Mouse (Mus musculus): ENCODE measurements around the gene Ptpn5. TPM values are rescaled to one million over a fixed set of nuclear protein-coding genes. Genes with fewer than 3 reads are reported as not detected.

Ptpn5 gene
- polyA plus RNA-seq, 1 experiment from 2014 or later: 2.0 TPM

GRCm38 (mm10) chr7:47106949-47107348 lies 26.5 kb downstream of the Ptpn5 start:
- DNase-seq (ENCODE audit: low spot score): no peak
- Histone ChIP-seq H3K36me3 (ENCODE audit: control insufficient read depth, insufficient read depth, low read length) (no peaks in the 10 kb centered on the region), H3K27ac (replicated peaks; ENCODE audit: low read depth, low read length) (no peak overlapping the region), H3K27me3 (replicated peaks; ENCODE audit: control insufficient read depth, insufficient read depth, low read length) (no peaks in the 10 kb centered on the region), H3K9me3 (ENCODE audit: control insufficient read depth, low read length) (no peaks in the 10 kb centered on the region), H3K9ac (ENCODE audit: low read depth, low read length) (no peak overlapping the region), H3K4me1 (ENCODE audit: control insufficient read depth, insufficient read depth, low read length) (no peaks in the 10 kb centered on the region), H3K4me2 (ENCODE audit: low read depth, low read length) (no peak overlapping the region), H3K4me3 (ENCODE audit: low read depth, low read length) (no peak overlapping the region)
- no peak for ATAC-seq (ENCODE audit: low read depth)

GRCm38 (mm10) chr7:47103671-47104414 lies 29.6 kb downstream of the Ptpn5 start:
- no peak overlapping the region for H3K4me2 ChIP-seq (ENCODE audit: low read depth, low read length)
- no peak overlapping the region for H3K27ac ChIP-seq (replicated peaks; ENCODE audit: low read depth, low read length)
- H3K27me3 ChIP-seq (replicated peaks; ENCODE audit: control insufficient read depth, insufficient read depth, low read length): no peaks in the 10 kb centered on the region
- H3K9me3 ChIP-seq (ENCODE audit: control insufficient read depth, low read length): no peaks in the 10 kb centered on the region
- DNase-seq (ENCODE audit: low spot score): no peak
- no peaks in the 10 kb centered on the region for H3K4me1 ChIP-seq (ENCODE audit: control insufficient read depth, insufficient read depth, low read length)
- ATAC-seq (ENCODE audit: low read depth): no peak
- H3K36me3 ChIP-seq (ENCODE audit: control insufficient read depth, insufficient read depth, low read length): no peaks in the 10 kb centered on the region
- H3K4me3 ChIP-seq (ENCODE audit: low read depth, low read length): no peak overlapping the region
- H3K9ac ChIP-seq (ENCODE audit: low read depth, low read length): no peak overlapping the region
- WGBS: 70% methylated on average over 1 of the region's 1 CpGs

GRCm38 (mm10) chr7:47102970-47103369 lies 30.5 kb downstream of the Ptpn5 start:
- Histone ChIP-seq H3K27me3 (replicated peaks; ENCODE audit: control insufficient read depth, insufficient read depth, low read length) (no peaks in the 10 kb centered on the region), H3K4me2 (ENCODE audit: low read depth, low read length) (no peak overlapping the region), H3K36me3 (ENCODE audit: control insufficient read depth, insufficient read depth, low read length) (no peaks in the 10 kb centered on the region), H3K27ac (replicated peaks; ENCODE audit: low read depth, low read length) (no peak overlapping the region), H3K9ac (ENCODE audit: low read depth, low read length) (no peak overlapping the region), H3K4me1 (ENCODE audit: control insufficient read depth, insufficient read depth, low read length) (no peaks in the 10 kb centered on the region), H3K4me3 (ENCODE audit: low read depth, low read length) (no peak overlapping the region), H3K9me3 (ENCODE audit: control insufficient read depth, low read length) (no peaks in the 10 kb centered on the region)
- DNase-seq (ENCODE audit: low spot score): no peak
- WGBS: 66% methylated on average over 2 of the region's 2 CpGs
- ATAC-seq (ENCODE audit: low read depth): no peak

GRCm38 (mm10) chr7:47100615-47101014 lies 32.9 kb downstream of the Ptpn5 start:
- Histone ChIP-seq H3K4me3 (ENCODE audit: low read depth, low read length) (no peak overlapping the region), H3K27ac (replicated peaks; ENCODE audit: low read depth, low read length) (no peak overlapping the region)
- no peak for ATAC-seq (ENCODE audit: low read depth)

GRCm38 (mm10) chr7:47099306-47099705 lies 34.2 kb downstream of the Ptpn5 start:
- no peak overlapping the region for H3K27ac ChIP-seq (replicated peaks; ENCODE audit: low read depth, low read length)
- H3K36me3 ChIP-seq (ENCODE audit: control insufficient read depth, insufficient read depth, low read length): no peaks in the 10 kb centered on the region
- H3K9ac ChIP-seq (ENCODE audit: low read depth, low read length): no peak overlapping the region
- DNase-seq (ENCODE audit: low spot score): no peak
- no peak for ATAC-seq (ENCODE audit: low read depth)
- H3K4me2 ChIP-seq (ENCODE audit: low read depth, low read length): no peak overlapping the region
- no peaks in the 10 kb centered on the region for H3K27me3 ChIP-seq (replicated peaks; ENCODE audit: control insufficient read depth, insufficient read depth, low read length)
- no peaks in the 10 kb centered on the region for H3K4me1 ChIP-seq (ENCODE audit: control insufficient read depth, insufficient read depth, low read length)
- no peaks in the 10 kb centered on the region for H3K9me3 ChIP-seq (ENCODE audit: control insufficient read depth, low read length)
- no peak overlapping the region for H3K4me3 ChIP-seq (ENCODE audit: low read depth, low read length)
- WGBS: 82% methylated on average over 7 of the region's 7 CpGs

More at GRCm38 (mm10) chr7:47100615-47101014, 32.9 kb downstream of the Ptpn5 start:
- Histone ChIP-seq H3K4me1 (ENCODE audit: control insufficient read depth, insufficient read depth, low read length) (no peaks in the 10 kb centered on the region), H3K9me3 (ENCODE audit: control insufficient read depth, low read length) (no peaks in the 10 kb centered on the region), H3K36me3 (ENCODE audit: control insufficient read depth, insufficient read depth, low read length) (no peaks in the 10 kb centered on the region), H3K27me3 (replicated peaks; ENCODE audit: control insufficient read depth, insufficient read depth, low read length) (no peaks in the 10 kb centered on the region), H3K4me2 (ENCODE audit: low read depth, low read length) (no peak overlapping the region), H3K9ac (ENCODE audit: low read depth, low read length) (no peak overlapping the region)
- no peak for DNase-seq (ENCODE audit: low spot score)
- WGBS: 57% methylated on average over 6 of the region's 6 CpGs

- ATAC-seq (ENCODE audit: low read depth) (no peak), DNase-seq (ENCODE audit: low spot score) (peak; percentile 17)
- 48% methylated on average over 7 of the region's 7 CpGs for WGBS
- Histone ChIP-seq H3K36me3 (ENCODE audit: control insufficient read depth, insufficient read depth, low read length) (no peaks in the 10 kb centered on the region), H3K27me3 (replicated peaks; ENCODE audit: control insufficient read depth, insufficient read depth, low read length) (no peaks in the 10 kb centered on the region), H3K4me1 (ENCODE audit: control insufficient read depth, insufficient read depth, low read length) (no peaks in the 10 kb centered on the region), H3K4me2 (ENCODE audit: low read depth, low read length) (no peak overlapping the region), H3K9ac (ENCODE audit: low read depth, low read length) (no peak overlapping the region), H3K4me3 (ENCODE audit: low read depth, low read length) (no peak overlapping the region), H3K9me3 (ENCODE audit: control insufficient read depth, low read length) (no peaks in the 10 kb centered on the region), H3K27ac (replicated peaks; ENCODE audit: low read depth, low read length) (no peak overlapping the region)
Measured at GRCm38 (mm10) chr7:47098044-47098443, 35.4 kb downstream of the Ptpn5 start.

GRCm38 (mm10) chr7:47094969-47095368 lies 38.5 kb downstream of the Ptpn5 start:
- Histone ChIP-seq H3K4me2 (ENCODE audit: low read depth, low read length) (no peak overlapping the region), H3K27ac (replicated peaks; ENCODE audit: low read depth, low read length) (no peak overlapping the region), H3K4me3 (ENCODE audit: low read depth, low read length) (no peak overlapping the region), H3K9me3 (ENCODE audit: control insufficient read depth, low read length) (no peaks in the 10 kb centered on the region), H3K27me3 (replicated peaks; ENCODE audit: control insufficient read depth, insufficient read depth, low read length) (no peaks in the 10 kb centered on the region), H3K9ac (ENCODE audit: low read depth, low read length) (no peak overlapping the region), H3K36me3 (ENCODE audit: control insufficient read depth, insufficient read depth, low read length) (no peaks in the 10 kb centered on the region), H3K4me1 (ENCODE audit: control insufficient read depth, insufficient read depth, low read length) (no peaks in the 10 kb centered on the region)
- 71% methylated on average over 2 of the region's 2 CpGs for WGBS
- ATAC-seq (ENCODE audit: low read depth): no peak
- no peak for DNase-seq (ENCODE audit: low spot score)

GRCm38 (mm10) chr7:47093935-47094334 lies 39.5 kb downstream of the Ptpn5 start:
- Histone ChIP-seq H3K9me3 (ENCODE audit: control insufficient read depth, low read length) (no peaks in the 10 kb centered on the region), H3K4me3 (ENCODE audit: low read depth, low read length) (no peak overlapping the region), H3K36me3 (ENCODE audit: control insufficient read depth, insufficient read depth, low read length) (no peaks in the 10 kb centered on the region), H3K27me3 (replicated peaks; ENCODE audit: control insufficient read depth, insufficient read depth, low read length) (no peaks in the 10 kb centered on the region), H3K9ac (ENCODE audit: low read depth, low read length) (no peak overlapping the region), H3K4me1 (ENCODE audit: control insufficient read depth, insufficient read depth, low read length) (no peaks in the 10 kb centered on the region), H3K4me2 (ENCODE audit: low read depth, low read length) (no peak overlapping the region), H3K27ac (replicated peaks; ENCODE audit: low read depth, low read length) (no peak overlapping the region)
- ATAC-seq (ENCODE audit: low read depth): no peak
- no peak for DNase-seq (ENCODE audit: low spot score)
- WGBS: 89% methylated on average over 5 of the region's 5 CpGs

- DNase-seq (ENCODE audit: low spot score): no peak
- no peaks in the 10 kb centered on the region for H3K36me3 ChIP-seq (ENCODE audit: control insufficient read depth, insufficient read depth, low read length)
- H3K4me2 ChIP-seq (ENCODE audit: low read depth, low read length): no peak overlapping the region
- no peaks in the 10 kb centered on the region for H3K9me3 ChIP-seq (ENCODE audit: control insufficient read depth, low read length)
- H3K4me1 ChIP-seq (ENCODE audit: control insufficient read depth, insufficient read depth, low read length): no peaks in the 10 kb centered on the region
- no peak overlapping the region for H3K4me3 ChIP-seq (ENCODE audit: low read depth, low read length)
- no peak overlapping the region for H3K9ac ChIP-seq (ENCODE audit: low read depth, low read length)
- ATAC-seq (ENCODE audit: low read depth): no peak
- no peak overlapping the region for H3K27ac ChIP-seq (replicated peaks; ENCODE audit: low read depth, low read length)
- 65% methylated on average over 1 of the region's 1 CpGs for WGBS
- no peaks in the 10 kb centered on the region for H3K27me3 ChIP-seq (replicated peaks; ENCODE audit: control insufficient read depth, insufficient read depth, low read length)
Measured at GRCm38 (mm10) chr7:47085075-47085474, 48.4 kb downstream of the Ptpn5 start.

Measured in embryonic facial prominence, embryonic 14.5 days (tissue).